Mouse (Mus musculus) urinary bladder, postnatal 25 days (tissue): Measurements from ENCODE around the gene Grap2.
A peak's percentile ranks its signal among the peaks of the same experiment; 100 is the strongest.

Experiments
- DNase-seq: peaks from one replicate; pipeline ENCODE4 v3.0.0; 2022; ENCODE audit warnings: low spot score

Gene Grap2

DNA sequence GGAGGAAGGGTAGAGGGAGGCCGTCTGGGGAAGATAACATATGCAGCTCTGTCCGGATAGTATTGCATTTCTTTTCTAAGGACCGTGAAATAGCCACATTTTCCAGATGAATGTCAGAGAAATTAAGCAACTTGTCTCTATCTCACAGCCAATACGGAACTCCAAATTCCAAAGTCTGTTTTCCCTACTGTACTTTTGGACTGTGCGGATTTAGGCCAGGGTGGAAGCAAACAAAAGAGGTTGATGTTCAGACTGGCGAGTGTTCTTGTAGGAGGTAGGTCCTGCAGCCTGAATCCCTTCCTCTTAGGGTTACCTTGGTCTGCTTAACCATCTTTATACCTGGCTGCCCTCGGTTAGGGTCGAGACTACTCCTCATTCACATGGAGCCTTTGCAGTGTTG is 109.9 kb downstream of the Grap2 start:
- DNase-seq, result no peak

GRCm38 (mm10) chr15:80683151-80683550 is 110.8 kb downstream of the Grap2 start:
- DNase-seq, result peak; percentile 59

- DNase-seq, result no peak
Observed at GRCm38 (mm10) chr15:80683990-80684389, 111.6 kb downstream of the Grap2 start.

- DNase-seq, result no peak
Observed at GRCm38 (mm10) chr15:80684786-80685602, 112.6 kb downstream of the Grap2 start.

- DNase-seq, result no peak
Observed at GRCm38 (mm10) chr15:80685603-80685895, 113.2 kb downstream of the Grap2 start.

DNA sequence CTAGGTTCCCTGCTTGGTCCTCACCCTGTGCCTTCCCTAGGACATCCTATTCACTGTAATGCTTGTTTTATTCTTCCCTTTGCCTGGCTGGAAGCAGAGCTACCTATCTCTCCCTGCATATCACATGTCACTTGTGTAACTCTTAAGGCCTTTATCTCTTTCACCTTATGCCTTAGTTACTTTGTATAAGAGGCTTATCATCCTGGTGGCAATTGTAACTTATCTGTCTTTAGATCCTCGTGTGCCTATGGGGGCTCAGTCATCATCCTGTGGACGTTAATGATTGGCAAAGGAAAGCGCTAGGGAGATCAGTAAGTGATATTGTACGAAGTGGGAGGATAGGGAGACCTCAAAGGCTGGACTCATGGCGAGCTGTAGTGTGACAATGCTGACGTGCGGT is 116.1 kb downstream of the Grap2 start:
- no peak for DNase-seq

GRCm38 (mm10) chr15:80693492-80693891 is 121.1 kb downstream of the Grap2 start:
- DNase-seq, result no peak

- DNase-seq, result peak; percentile 62
Observed at GRCm38 (mm10) chr15:80694125-80694910, 121.9 kb downstream of the Grap2 start.

DNA sequence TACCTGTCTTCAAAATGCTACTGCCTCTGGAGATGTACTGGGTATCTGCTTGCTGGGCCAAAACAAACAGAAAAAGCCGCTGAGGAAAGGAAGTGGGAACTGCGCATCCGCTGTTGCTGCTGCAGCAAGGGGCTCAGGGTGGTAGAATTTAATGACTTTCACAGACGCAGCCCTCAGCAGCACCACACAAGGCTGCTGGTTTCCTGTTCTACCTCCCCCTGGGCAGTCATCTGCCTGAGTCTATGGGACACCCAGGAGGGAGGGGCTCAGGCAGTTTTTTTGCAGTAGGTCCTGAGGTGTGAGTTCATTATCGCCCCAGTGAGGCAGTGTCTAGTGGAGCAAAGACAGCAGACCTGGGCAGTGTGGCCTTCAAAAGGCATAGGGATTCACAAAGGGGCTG is 125.2 kb downstream of the Grap2 start:
- no peak for DNase-seq

GRCm38 (mm10) chr15:80701481-80702257 is 129.3 kb downstream of the Grap2 start:
- no peak for DNase-seq
